Mouse (Mus musculus): ENCODE measurements around the gene Ccdc88b. TPM values are rescaled to one million over a fixed set of nuclear protein-coding genes. Genes with fewer than 3 reads are reported as not detected.
"Not testable (repeated sequence)": the region's sequence is repeated elsewhere in the genome, so short reads cannot be mapped to it uniquely, and the experiment has no call there.

Ccdc88b gene
- 1 to 10 TPM; 1.7 to 3.6 (median 2.4) TPM for total RNA-seq (2022)

DNA sequence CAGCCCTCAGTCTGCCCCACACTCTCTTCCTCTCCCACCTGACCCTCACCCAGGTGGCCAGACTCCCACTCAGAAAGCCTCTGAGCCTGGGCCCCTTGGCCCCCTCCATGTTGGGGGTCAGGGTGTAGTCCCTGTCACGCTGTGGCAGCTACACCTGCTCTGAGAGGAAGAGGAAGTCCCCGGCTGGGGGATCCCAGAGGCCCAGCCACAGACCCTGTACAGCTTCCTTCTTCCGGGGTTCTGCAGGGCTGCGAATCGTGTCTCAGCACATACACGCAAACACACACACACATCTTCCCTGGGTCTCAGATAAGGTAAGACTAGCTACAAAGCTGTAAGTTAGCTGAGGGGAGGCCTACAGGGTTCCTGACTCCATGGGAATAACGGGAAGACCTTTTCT, at the start of gene Ccdc88b:
Ccdc88b (minus strand) TSS at position 181 of the 400 bp plus-strand sequence.
- DNase-seq, result no peak

- DNase-seq, result no peak
These were observed 49.1 kb upstream of the Ccdc88b start for GRCm38 (mm10) chr19:6907094-6907493.

DNA sequence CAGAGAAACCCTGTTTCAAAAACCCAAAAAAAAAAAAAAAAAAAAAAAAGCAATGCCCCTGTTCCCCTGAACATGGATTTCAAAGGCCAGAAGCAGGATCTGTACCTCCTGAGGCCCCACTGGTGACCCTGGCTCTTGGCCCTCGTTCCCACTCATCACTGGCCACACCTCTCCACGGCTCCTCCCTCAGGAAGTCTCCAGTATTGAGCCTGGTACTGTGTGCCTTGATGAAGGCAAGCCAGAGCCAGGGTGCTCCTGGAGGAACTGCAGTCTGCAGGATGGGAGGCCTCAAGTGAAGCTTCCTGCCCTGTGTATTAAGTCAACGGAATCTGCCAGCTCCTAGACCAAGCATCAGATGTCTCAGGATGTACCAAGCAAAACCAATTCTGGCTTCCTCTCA, 48.2 kb upstream of the Ccdc88b start:
- DNase-seq, result no peak

GRCm38 (mm10) chr19:6905498-6906159, 47.6 kb upstream of the Ccdc88b start:
- DNase-seq, result no peak

- DNase-seq, result no peak
These were observed 46.8 kb upstream of the Ccdc88b start for GRCm38 (mm10) chr19:6904846-6905245.

- no peak for DNase-seq
These were observed 45.0 kb upstream of the Ccdc88b start for GRCm38 (mm10) chr19:6903031-6903430.

DNA sequence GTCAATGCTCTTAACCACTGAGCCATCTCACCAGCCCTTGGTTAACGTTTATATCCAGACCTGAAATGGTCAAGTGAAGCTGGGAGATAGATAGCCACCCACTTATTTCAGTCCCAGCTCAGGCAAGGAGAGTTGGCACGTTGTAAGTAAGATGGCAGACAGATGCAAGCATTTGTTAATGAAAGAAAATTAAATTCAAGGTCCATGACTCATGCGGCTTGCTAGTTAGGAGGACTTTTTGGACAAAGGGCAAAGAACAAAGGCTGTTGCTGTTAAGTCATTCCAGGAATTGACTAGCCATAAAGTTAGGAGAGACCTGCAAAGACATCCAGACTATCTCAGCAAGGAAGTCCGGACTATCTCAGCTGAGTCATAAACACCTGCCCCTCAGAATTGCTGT, 41.6 kb upstream of the Ccdc88b start:
- DNase-seq, result no peak

DNA sequence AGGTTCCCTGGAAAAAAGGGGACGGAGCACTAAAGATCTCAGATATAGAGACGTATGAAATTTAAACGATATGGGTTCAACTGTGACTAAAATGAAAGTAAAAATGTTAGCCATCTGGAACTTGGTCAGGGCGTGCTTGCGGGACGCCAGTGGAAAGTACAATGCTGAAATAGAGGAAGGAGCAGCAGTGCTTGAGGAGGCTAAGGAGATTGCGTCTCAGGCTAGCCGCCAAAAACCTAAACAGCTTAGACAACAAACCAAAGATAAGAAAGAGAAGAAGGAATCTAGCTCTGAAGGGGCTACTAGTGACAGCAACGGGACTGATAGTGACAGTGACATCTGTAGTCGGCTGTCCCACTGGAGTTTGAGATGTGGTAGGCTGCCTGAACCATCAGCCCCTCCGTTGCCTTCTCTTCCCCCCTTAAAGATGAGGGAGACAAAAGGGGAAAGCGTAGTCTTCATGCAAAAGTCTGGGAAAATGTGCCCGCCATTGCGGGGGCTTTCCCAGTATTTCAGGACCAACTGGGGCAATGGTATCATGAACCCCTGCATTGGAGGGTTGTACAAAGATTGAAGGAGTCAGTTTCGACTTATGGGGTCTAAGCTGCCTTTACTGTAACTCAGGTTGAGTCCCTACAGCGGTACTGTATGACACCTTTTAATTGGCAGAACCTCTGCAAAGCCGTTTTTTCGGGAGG, 37.7 kb upstream of the Ccdc88b start:
- not testable (repeated sequence) for DNase-seq

DNA sequence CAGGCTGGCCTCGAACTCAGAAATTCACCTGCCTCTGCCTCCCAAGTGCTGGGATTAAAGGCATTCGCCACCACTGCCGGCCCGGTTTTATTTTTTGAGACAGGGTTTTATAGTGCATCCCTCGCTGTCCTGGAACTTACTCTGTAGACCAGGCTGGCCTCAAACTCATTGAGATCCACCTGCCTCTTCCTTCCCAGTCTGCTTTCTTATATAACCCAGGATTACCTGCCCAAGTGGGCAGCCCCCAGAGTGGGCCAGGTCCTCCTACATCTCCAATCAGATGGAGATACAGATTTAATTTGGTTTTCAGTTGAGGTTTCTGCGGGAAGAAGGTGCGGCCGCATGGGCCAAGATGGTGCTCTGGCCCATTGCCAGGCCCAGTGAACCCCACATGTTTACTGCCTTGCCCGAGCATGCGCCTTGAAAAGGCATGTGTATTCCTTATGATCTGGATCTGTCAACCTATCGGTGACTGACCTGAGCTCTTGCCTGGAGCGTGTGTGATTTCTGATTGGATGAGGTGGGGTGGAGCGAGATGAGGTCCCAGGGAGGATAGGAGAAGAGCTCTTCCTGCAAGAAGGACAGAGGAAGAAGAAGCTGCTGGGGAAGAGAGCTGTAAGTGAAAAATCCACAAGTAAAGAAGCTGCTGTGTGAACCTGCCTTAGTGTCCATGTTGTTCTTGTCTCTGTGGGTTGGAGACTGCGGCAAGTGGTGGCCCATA, 35.9 kb upstream of the Ccdc88b start:
- no peak for DNase-seq

DNA sequence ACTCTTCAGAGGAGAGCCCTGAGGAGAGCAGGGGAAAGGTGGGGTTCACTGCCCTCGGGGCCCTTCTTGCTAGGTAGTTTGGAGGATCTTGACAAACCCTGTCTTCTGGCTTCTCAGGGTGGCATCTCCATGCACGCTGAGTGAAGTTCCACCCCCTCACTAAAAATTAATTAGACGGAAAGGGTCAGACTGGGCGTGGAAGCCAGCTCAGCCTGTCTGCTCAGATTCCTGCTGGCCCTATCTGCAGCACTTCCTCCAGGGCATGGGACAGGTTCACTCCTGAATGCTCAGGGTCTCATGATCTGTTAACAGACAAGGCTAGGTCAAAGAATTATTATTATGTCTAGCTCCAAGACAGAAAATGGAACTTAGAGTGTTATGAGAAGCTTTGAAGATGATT, 34.5 kb upstream of the Ccdc88b start:
- no peak for DNase-seq

- DNase-seq, result no peak
These were observed 20.0 kb upstream of the Ccdc88b start for GRCm38 (mm10) chr19:6877965-6878364.

DNA sequence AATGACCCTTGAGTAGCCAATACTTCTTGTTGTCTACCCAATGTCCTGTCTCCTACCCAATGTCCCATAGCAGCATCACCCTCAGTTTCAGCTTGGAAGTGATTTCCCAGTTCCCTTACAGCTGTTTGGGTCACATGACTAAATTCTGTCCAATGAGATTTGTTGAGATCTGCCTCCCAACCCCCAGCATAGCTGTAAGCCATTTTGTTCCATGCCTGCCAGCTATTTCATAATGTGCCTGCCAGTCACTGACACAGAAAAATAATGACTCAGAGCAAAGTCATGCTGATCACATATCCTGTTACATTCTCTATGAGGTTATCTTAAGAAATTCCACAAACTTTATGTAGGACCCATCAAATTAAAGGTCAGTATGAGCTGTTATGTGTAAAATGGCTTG, 18.8 kb upstream of the Ccdc88b start:
- DNase-seq, result no peak

- no peak for DNase-seq
These were observed 17.8 kb upstream of the Ccdc88b start for GRCm38 (mm10) chr19:6875834-6876233.

DNA sequence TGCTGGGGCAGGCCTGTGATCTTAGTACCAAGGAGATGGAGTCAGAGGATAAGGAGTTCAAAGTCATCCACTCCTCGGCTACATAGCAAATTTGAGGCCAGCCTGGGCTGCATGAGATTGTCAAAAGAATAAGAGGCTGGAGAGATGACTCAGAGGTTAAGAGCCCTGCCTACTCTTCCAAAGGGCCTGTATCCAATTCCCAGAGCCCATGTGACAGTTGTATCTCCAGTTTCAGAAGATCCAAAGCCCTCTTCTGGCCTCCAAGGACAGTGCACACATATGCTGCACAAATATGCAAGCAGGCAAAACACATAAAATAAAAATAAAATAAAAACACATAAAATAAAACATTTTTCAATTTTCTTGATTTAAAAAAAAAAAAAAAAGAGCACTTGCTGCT, 16.2 kb upstream of the Ccdc88b start:
- no peak for DNase-seq

DNA sequence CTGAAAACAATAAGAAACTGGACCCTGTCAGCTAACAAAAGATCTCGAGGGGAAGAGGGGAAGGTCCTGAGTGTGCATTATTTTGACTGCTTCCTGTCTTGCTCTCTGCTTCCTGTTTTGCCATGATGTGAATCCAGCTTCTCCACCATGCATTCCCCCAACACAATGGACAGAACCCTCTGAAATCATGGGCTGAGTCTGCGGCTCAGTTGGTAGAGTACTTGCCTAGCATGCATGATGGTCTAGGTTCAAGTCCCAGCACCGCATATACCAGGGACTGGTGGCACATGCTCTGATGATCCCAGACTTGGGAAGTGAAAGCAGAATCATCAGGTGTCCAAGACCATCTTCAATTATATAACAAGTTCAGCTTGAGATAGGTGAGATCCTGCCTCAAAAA, 14.7 kb upstream of the Ccdc88b start:
- DNase-seq, result no peak

GRCm38 (mm10) chr19:6871574-6872271, 13.7 kb upstream of the Ccdc88b start:
- DNase-seq, result no peak

GRCm38 (mm10) chr19:6869355-6869754, 11.3 kb upstream of the Ccdc88b start:
- peak; percentile 64 for DNase-seq

GRCm38 (mm10) chr19:6861451-6861850, 3.4 kb upstream of the Ccdc88b start:
- DNase-seq, result no peak

DNA sequence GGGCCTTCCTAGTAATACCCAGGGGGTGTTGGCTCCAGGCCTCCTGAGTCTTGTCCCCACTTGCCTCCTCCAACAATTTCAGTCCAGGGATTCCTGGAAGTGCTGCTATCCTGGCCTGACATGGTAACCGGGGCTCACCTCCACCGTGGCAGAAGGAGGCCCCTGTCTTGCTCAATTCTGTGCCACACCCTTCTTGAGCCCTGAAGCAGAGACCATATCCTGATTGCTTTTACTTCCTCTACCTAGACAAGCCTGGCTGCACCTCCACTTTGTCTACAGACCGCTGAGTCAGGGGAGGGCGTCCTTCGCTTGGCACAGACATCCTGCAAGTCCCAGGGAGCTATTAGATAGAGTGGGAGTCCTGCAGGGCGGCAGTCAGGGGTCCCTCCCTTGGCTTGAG, 2.7 kb upstream of the Ccdc88b start:
- DNase-seq, result no peak

DNA sequence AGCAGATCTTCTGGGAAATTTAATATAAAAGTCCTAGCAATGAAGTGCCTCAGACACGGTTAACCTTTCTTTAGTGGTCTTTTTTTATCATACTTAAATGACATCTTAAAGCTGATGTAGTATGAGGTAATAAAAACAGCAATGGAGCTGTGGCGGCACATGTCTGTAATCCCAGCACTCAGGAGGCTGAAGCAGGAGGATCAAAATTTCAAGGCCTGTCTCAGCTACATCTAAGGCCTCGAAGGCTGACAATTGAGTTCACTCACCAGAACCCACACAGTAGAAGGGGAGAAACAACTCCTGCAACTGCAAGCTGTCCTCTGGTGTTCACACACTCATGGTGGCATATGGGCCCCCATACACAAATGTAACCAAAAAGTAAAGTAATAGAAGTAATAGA, 2.0 kb upstream of the Ccdc88b start:
- no peak for DNase-seq

DNA sequence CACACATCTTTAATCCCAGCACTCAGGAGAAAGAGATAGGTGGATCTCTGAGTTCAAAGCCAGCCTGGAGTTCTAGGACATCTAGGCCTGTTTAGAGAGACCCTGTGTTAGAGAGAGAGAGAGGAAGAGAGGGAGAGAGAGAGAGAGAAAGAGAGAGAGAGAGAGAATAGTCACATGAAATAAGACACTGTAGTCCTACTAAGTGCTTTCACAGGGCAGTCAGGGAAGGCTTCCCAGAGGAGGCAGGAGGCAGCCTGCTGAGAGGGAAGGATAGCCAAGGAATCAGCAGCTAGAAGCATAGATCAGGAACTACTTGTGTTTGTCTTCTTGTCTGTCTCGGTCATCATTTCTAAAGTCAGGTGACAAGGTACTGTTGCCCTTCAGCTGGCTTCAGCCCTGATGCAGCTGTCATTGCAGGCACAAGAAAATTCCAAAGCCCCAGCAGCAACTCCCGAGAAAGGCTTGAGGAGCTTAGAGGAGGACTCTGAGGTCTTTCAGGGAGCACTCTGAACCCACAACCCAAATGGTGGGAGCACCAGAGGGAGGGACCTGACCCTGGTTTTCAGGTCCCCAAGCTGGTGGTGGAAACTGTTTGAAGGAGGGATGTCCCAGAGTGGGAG, 1.1 kb upstream of the Ccdc88b start:
- DNase-seq, result no peak

GRCm38 (mm10) chr19:6857391-6858005, 513 bp downstream of the Ccdc88b start:
- DNase-seq, result no peak

Data from adrenal gland, adult 8-10 months (tissue).